Mouse (Mus musculus): ENCODE measurements around the gene St7.
"Not testable (repeated sequence)": the region's sequence is repeated elsewhere in the genome, so short reads cannot be mapped to it uniquely, and the experiment has no call there.

St7 gene

DNA sequence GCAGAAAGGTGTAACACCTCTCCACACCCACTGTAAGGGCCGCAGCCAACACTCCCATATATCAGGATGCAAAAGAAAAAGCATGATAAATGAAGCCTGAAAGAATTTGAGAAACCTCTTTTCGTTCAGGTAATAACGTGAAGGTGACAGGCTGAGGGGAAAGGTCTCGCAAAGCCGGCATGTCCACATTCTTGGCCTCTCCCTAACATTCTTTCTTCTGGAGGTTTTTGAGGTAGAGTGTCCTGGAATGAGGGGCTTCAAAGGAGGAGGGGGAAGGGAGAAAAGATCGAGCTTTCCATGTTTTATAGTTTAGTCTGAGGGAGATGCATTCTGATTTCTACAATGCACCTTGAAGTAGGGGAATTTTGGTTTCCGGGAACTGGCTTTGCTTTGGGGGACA lies at the start of gene St7:
TSS of gene St7 (plus strand) at position 287 of the 400 bp plus-strand sequence.
- DNase-seq (ENCODE audit: low spot score), result no peak

- no peak for DNase-seq (ENCODE audit: low spot score)
Observed at GRCm38 (mm10) chr6:17646107-17646506, 46.6 kb upstream of the St7 start.

DNA sequence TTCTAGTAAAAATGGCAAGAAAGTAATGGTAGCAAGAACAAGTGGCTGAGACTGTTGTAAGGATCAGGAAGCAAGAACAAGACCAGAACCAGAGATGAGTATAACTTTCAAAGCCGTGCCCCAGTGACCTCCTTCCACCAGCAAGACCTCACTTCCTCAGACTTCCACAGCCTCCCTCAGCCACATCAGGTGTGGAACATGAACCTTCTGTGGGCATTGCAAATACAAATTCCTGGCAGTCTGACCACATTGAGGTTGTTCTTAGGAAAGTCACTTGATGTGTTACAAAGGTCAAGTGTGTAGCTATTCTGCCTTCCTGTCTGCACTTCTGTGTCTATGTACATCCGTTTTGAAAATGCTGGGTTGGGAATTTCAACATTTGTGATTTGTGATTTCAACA lies 40.6 kb upstream of the St7 start:
- no peak for DNase-seq (ENCODE audit: low spot score)

DNA sequence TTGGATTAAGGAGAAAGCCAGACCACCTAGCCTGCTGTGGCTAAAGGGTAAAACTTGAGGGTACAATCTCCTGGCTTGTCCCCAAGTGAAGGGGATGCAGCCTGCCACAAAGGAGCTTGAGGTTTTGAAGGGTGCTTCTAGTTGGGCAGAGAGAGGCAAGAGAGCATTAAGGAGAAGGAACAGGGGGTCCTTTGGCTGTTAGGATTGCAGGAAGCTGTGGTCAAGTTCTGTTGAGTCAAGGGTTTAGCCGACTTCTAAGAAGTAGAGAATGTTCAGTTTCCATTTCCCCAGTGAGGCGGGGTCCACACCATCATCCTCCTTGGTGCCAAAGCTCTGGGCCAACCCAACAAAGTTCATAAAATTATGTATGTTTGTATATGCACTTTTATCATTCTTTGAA lies 37.7 kb upstream of the St7 start:
- no peak for DNase-seq (ENCODE audit: low spot score)

DNA sequence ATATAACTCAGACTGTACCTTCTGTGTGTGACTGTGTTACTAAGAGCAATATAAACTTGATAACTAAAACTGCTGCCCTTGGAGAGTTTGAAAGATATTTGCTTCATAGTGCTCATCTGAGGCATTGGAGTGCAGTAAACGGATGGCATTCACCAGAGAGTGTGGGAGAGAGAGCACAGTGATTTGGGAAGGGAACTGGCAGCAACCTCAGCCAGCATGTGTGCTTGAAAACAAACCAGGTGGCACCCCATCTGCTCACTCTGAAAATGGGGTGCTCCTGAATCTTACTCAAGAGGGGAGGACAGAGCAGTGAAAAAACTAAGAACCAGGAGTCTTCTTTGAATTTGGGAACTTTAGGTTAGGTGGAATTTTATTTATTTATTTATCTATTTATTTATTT lies 35.4 kb upstream of the St7 start:
- no peak for DNase-seq (ENCODE audit: low spot score)

DNA sequence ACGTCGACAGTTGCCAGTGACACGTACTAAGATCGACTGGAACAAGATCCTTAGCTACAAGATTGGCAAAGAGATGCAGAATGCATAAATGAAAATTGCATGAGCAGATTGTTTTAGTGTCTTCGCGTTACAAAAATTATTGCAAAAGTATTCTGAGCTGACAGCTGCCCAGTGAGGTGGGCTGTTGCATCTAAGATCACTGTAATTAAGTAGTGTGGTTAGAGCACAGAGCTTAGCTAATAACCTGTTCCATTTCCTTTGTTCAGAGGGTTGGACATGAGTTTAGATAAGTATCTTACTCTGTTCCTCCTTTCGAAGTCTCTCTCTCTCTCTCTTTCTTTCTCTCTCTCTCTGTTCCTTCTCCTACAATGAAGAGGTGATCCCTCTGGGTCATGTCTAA lies 27.4 kb upstream of the St7 start:
- DNase-seq (ENCODE audit: low spot score), result no peak

DNA sequence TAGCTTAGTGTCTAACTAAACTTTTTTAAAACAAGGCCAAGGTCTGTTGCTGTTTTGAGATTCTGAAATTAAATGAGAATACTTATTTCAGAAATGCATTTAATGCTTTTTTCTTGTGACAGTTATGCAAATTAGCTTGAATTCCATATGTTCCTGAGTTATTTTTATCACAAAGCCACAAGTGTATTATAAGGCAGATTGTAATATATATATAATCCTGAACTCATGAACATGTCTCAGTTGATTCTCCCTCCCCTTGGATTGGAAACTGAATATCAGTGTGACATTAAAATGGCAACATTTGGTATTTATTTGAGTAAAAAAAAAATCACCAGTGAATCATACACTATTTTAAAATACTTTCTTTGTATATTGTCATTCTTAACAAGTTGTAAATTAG lies 26.7 kb upstream of the St7 start:
- no peak for DNase-seq (ENCODE audit: low spot score)

DNA sequence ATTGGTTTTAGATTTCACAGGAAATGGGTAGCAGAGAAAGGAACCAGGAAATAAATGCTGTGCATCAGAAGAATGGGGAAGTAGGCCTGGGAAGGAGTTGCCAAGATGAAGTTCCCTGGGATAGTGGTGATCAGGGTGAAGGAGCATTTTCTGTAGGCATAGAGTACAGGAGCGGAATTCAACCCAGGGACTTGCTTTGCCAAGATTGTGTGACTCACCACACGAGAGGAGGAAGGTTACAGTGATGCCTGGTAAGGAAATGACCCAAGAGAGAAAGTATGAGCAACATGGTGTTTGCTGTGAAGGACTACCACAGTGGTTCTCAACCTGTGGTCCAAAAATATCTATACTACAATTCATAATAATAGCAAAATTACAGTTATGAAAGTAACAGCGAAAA lies 24.9 kb upstream of the St7 start:
- DNase-seq (ENCODE audit: low spot score), result no peak

GRCm38 (mm10) chr6:17668334-17668733 lies 24.4 kb upstream of the St7 start:
- no peak for DNase-seq (ENCODE audit: low spot score)

GRCm38 (mm10) chr6:17669826-17670225 lies 22.9 kb upstream of the St7 start:
- DNase-seq (ENCODE audit: low spot score), result no peak

DNA sequence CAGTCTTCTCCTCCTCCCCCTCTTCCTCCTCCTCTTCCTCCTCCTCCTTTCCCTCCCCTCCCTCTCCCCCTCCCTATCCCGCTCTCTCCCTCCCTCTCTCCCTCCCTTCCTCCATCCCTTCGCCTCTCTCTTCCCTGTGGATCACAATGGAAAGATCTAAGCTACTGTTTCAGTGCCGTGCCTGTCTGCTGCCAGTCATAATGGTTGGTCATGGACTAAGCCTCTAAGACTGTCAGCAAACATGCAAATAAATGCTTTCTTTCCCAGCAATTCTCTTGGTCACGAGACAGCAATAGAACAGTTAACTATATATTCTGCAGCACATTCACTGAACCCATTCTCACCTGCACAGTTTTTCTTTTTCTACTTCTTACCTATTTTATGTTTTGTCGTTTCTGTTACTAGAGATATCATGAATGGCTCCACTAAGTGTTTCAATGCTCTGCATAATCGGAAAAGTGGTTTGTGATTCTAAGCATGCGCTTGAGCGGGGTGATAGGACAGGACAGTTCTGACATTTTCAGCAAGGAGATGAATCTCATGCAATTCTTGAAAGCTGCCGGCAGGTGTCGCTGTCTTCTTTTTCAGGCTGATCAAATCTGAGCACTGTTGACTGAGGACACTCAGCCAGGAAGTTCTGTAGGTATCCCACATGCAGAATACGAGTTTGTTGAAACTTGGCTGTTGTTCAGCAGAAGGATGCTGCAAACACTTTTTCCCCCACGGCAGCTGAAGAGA lies 17.5 kb upstream of the St7 start:
- DNase-seq (ENCODE audit: low spot score), result peak; percentile 79

DNA sequence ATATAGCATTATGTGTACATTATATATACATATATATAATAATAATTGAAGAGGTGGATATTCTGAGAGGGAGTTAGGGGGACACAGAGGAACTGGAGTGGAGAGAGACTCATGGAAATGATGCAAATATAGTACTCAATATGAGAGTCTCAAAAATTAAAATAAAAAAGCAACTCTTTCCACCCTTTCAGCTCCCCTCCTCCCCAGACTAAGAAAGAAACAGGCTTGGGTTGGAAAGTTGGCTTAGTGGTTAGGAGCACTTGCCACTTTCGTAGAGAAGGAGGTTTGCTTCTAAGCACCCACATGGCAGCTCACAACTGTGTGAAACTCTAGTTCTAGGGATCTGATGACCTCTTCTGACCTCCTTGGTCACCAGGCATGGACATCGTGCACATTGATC lies 15.7 kb upstream of the St7 start:
- no peak for DNase-seq (ENCODE audit: low spot score)

GRCm38 (mm10) chr6:17680266-17680925 lies 12.3 kb upstream of the St7 start:
- DNase-seq (ENCODE audit: low spot score), result no peak

- no peak for DNase-seq (ENCODE audit: low spot score)
Observed at GRCm38 (mm10) chr6:17681810-17682209, 10.9 kb upstream of the St7 start.

- no peak for DNase-seq (ENCODE audit: low spot score)
Observed at GRCm38 (mm10) chr6:17688676-17689075, 4.1 kb upstream of the St7 start.

GRCm38 (mm10) chr6:17693726-17694549 lies 1.2 kb downstream of the St7 start:
- peak; percentile 80 for DNase-seq (ENCODE audit: low spot score)

GRCm38 (mm10) chr6:17694550-17694951 lies 1.8 kb downstream of the St7 start:
- peak; percentile 84 for DNase-seq (ENCODE audit: low spot score)

- DNase-seq (ENCODE audit: low spot score), result peak; percentile 71
Observed at GRCm38 (mm10) chr6:17696321-17696734, 3.6 kb downstream of the St7 start.

GRCm38 (mm10) chr6:17700936-17701612 lies 8.3 kb downstream of the St7 start:
- no peak for DNase-seq (ENCODE audit: low spot score)

- not testable (repeated sequence) for DNase-seq (ENCODE audit: low spot score)
Observed at GRCm38 (mm10) chr6:17704038-17704437, 11.3 kb downstream of the St7 start.

GRCm38 (mm10) chr6:17705973-17706372 lies 13.2 kb downstream of the St7 start:
- DNase-seq (ENCODE audit: low spot score), result no peak

DNA sequence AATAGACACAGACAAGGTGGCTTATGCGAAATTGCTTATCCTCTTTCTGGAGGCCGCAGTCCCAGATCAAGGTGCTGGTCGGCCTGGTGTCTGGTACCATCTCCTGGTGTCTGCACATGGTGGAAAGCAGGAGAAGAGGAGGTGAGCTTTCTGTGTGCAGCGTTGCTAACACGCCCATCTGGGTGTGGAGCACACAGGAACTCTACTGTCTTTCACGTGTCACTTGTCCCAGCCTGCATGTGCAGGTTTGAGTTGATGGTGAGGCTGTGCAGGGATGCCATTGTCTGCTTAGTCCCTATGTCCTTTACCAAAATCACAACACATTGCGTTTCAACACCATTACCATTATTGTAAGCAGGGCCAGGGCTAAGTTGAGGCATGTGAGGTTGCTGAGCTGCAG lies 26.2 kb downstream of the St7 start:
- no peak for DNase-seq (ENCODE audit: low spot score)
